Mouse (Mus musculus): Measurements from ENCODE around the gene Samd4. TPM values are rescaled to one million over a fixed set of nuclear protein-coding genes. Genes with fewer than 3 reads are reported as not detected.

Gene Samd4
- polyA plus RNA-seq, 1 experiment = 2.5 TPM

DNA sequence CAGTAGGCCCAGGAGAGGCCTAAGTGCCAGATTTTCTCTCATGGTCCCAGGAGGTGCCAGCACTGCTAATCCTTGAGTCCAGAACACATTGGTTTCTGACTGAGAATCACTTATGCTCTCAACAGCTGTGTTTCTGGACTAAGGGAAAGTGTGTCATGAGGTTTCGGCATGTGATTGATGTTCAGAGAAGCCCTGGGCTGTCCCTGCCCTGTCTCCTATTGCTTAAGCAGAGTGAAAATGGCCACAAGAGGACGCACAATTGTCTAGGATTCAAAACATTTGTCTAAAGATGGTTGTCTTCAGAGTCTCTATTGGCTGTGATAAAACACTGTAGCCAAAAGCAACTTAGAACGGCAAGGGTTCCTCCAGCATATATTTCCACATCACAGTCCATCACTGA lies 159.0 kb downstream of the Samd4 start:
- DNase-seq (ENCODE audit: low read depth, low spot score) = no peak
- WGBS = 87% methylated on average over 3 of the region's 3 CpGs

DNA sequence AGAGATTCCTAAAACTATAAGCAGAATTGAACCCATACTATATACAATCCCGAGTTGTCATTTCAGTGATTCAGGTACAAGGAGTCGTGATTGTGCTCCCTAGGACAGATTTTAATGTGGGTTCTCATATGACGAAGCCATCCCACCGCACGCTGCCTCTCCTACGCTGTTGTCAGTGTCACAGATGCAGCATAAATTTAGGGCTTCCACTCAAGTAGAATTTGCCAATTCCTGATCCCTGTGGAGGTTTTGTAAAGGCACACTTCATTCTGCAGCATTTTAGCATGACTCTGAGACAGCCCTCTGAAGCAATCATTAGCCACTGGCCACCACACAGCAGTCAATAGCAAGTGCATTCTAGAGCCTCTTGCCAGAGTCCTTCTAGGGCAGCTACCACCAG lies 166.4 kb downstream of the Samd4 start:
- 92% methylated on average over 6 of the region's 6 CpGs for WGBS
- DNase-seq (ENCODE audit: low read depth, low spot score) = no peak

DNA sequence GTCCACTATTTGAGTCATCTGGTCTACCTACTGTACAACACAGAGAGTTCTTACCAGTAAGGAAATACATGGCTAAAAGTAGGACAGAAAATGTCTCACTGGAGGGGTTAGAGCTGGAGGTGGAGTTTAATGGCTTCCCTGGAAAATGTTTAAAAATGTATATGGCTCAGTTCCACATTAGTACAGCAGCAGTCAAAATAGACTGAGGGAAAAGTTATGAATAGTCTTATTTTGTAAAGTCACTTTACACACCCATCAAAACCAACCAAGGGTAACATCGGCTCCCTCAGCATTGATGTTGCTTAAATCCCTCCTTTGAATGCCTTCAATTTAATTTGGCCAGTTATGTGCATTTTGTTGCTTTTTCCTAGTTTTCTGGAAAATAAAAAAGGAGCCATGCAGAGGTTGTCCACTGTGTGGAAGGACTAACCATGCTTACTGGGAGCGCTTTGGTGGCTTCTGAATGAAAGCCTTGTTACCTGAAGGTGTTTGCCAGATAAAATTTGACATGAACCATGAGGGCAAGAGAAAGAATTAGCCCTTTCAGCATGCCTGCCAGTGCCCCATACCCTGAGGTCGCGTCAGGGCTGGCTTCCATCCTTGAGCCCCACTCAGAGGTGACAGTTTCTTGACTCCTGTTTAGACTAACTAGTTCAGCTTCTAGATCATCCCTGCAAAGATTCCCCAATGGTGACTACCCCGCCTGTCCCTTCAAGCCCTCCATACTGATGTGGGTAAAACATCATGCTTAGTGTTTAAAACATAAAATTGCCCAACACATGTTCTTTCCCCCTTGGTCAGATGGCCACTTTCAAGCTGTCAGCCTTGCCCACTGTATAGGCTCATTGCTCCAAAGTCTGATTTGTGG lies 169.3 kb downstream of the Samd4 start:
- WGBS = 93% methylated on average over 5 of the region's 5 CpGs
- no peak for DNase-seq (ENCODE audit: low read depth, low spot score)

GRCm38 (mm10) chr14:47053101-47053500 lies 170.4 kb downstream of the Samd4 start:
- 93% methylated on average over 1 of the region's 1 CpGs for WGBS
- DNase-seq (ENCODE audit: low read depth, low spot score) = no peak

GRCm38 (mm10) chr14:47053824-47054223 lies 171.2 kb downstream of the Samd4 start:
- 85% methylated on average over 5 of the region's 5 CpGs for WGBS

GRCm38 (mm10) chr14:47058969-47059368 lies 176.3 kb downstream of the Samd4 start:
- 85% methylated on average over 2 of the region's 2 CpGs for WGBS

More at GRCm38 (mm10) chr14:47053824-47054223, 171.2 kb downstream of the Samd4 start:
- DNase-seq (ENCODE audit: low read depth, low spot score) = no peak

GRCm38 (mm10) chr14:47065067-47065466 lies 182.4 kb downstream of the Samd4 start:
- DNase-seq (ENCODE audit: low read depth, low spot score) = no peak
- WGBS = 70% methylated on average over 5 of the region's 5 CpGs

More at GRCm38 (mm10) chr14:47058969-47059368, 176.3 kb downstream of the Samd4 start:
- no peak for DNase-seq (ENCODE audit: low read depth, low spot score)

- 71% methylated on average over 5 of the region's 5 CpGs for WGBS
- no peak for DNase-seq (ENCODE audit: low read depth, low spot score)
Measured at GRCm38 (mm10) chr14:47066901-47067300, 184.2 kb downstream of the Samd4 start.

DNA sequence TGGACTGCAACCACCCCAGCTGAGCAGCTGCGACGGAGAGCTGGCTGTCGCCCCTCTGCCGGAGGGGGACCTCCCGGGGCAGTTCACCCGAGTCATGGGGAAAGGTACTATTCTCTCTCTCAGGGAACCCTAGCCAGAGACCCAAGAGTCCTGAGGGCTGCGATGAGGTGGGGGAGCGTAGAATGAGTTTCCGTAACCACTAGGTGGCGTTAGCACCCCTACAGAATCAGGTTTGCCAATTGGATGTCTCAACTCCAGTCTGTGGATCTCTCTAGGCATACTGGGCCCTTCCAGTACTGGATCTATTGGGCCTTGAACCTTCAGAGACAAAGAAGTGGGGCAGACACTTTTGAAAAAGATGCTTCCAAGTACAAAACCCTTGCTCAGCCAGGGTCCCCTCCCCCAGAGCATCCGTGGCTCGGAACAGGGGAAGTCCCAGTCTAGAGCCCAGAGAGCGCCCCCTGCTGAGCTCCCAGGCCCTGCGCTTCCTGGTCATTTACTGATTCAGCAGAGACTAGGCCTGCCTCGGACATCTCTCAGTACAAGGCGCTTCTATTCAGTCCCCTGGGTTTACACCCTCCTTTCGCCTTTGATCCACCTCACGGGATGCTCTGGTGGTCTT lies 191.5 kb downstream of the Samd4 start:
- WGBS = 78% methylated on average over 18 of the region's 18 CpGs
- DNase-seq (ENCODE audit: low read depth, low spot score) = no peak

DNA sequence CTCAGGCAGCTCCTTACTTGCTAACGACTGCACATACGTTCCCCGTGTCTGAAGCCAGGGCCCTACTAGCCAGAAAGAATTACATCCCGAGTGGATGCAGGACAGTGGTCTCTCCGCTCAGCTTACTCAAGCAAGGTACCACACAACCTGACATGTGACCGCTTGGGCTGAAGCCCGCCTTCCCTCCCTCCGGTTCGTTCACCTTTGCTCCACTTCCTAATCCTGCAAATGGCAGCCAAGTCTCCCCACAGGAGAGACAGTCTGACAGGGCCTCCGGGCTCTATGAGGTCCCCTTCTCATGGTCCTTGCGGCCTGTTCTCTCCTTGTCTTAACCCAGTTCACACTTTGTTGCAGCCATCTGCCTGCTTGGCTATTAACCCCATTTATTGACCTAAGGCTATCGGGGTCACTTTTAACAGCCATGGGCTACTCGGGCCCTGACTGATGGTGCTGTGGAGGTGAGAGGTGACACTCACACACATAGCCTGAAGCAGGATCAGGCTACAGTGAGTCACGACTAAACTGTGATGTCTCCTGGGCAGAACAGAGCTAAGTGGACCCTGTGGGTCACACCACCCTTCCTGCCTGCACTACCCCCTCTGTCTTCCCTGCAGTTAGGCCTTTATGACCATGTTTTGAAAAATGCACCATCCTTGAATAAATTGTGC lies 192.5 kb downstream of the Samd4 start:
- WGBS = 74% methylated on average over 14 of the region's 14 CpGs
- no peak for DNase-seq (ENCODE audit: low read depth, low spot score)

- DNase-seq (ENCODE audit: low read depth, low spot score) = no peak
- 82% methylated on average over 5 of the region's 5 CpGs for WGBS
Measured at GRCm38 (mm10) chr14:47075856-47076255, 193.2 kb downstream of the Samd4 start.

GRCm38 (mm10) chr14:47076956-47077575 lies 194.4 kb downstream of the Samd4 start:
- DNase-seq (ENCODE audit: low read depth, low spot score) = no peak
- 89% methylated on average over 14 of the region's 14 CpGs for WGBS

GRCm38 (mm10) chr14:47077576-47077970 lies 194.9 kb downstream of the Samd4 start:
- DNase-seq (ENCODE audit: low read depth, low spot score) = no peak
- 80% methylated on average over 3 of the region's 3 CpGs for WGBS

- WGBS = 87% methylated on average over 7 of the region's 7 CpGs
Measured at GRCm38 (mm10) chr14:47079911-47080310, 197.3 kb downstream of the Samd4 start.

DNA sequence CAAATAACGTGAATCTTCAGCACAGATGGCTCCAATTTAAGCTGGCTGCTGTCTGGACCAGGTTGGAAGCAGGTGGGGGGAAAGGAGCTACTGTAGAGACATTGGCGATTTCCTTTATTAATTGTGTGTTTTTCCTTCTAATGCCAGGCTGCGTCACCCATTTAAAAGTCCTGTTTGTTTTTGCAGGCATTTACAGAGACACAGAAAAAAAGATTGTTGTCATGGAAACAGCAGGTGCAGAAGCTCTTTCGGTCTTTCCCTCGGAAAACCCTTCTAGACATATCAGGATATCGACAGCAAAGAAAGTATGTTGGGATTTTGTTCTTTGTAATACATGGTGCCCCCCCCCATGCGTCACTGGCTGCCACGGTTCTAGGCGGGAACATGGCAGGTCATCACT lies 200.7 kb downstream of the Samd4 start:
- WGBS = 71% methylated on average over 9 of the region's 9 CpGs
- DNase-seq (ENCODE audit: low read depth, low spot score) = no peak

More at GRCm38 (mm10) chr14:47079911-47080310, 197.3 kb downstream of the Samd4 start:
- DNase-seq (ENCODE audit: low read depth, low spot score) = no peak

DNA sequence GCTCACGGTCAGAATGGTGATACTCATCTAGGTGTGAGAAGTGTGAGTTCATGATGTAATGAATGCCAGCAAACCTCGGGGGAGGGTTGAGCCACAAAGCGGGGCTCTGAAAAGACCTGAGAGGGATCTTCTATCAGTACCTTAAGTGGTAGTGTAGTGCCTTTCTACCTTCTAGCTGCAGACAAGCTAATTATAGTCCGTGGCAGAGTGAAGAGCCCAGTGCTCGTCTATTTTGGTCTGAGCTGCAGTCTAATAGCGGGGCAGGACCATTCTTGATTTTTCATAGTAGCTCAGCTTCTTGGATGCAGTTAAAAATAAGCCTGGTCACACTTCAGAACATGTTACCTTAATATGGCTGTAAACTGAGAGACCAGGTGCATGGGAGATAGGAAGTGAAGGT lies 201.2 kb downstream of the Samd4 start:
- WGBS = 76% methylated on average over 6 of the region's 6 CpGs
- no peak for DNase-seq (ENCODE audit: low read depth, low spot score)

- 82% methylated on average over 2 of the region's 2 CpGs for WGBS
- no peak for DNase-seq (ENCODE audit: low read depth, low spot score)
Measured at GRCm38 (mm10) chr14:47084686-47085085, 202.0 kb downstream of the Samd4 start.

- 63% methylated on average over 3 of the region's 3 CpGs for WGBS
- no peak for DNase-seq (ENCODE audit: low read depth, low spot score)
Measured at GRCm38 (mm10) chr14:47086123-47086522, 203.5 kb downstream of the Samd4 start.

DNA sequence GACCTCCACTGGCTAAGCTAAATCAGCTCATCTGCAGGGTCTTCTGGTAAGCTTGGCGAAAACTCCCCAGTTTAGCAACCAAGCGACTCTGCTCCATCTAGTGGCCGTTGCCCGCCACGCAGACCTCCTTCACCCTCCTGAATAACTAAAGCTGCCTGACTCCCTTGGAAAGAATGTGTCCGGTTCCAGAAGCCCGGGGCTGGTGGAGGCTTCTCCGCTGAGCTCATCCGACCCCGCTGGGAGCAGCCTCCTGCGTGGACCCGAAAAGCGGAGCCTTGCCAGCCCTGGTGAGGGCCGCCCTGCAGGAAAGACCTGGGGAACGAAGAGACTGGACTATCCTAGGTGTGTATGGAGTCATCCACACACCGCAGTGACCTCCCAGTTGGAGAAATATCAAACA lies 204.1 kb downstream of the Samd4 start:
- no peak for DNase-seq (ENCODE audit: low read depth, low spot score)
- WGBS = 4% methylated on average over 16 of the region's 16 CpGs

DNA sequence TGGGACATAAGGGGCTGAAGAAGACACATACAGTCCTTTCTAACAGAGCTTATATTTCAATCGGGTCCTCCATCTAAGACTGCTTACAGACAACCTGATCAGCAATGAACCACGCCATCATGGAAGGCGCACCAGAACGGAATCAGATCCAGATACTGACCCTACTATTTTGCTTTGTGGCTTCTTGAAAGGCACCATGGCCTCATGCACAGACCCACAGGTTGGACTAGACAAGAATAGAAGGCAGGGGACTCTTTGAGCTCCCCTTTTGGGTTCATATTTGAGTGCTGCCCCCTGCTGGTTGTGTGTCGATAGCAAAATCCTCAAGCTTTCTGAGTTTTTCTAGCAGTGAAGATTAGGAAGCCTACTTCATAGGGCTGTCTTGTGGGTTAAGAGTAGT lies 204.5 kb downstream of the Samd4 start:
- DNase-seq (ENCODE audit: low read depth, low spot score) = no peak
- WGBS = 33% methylated on average over 5 of the region's 5 CpGs
